Mouse (Mus musculus) liver, embryonic 15.5 days (tissue): ENCODE measurements at regions not wholly inside any gene's neighbourhood (a gene's known extent, or its start where the extent isn't known, plus 50 kb on each side); places are given as distances from the start of the nearest gene placed in this dataset.
"Not testable (repeated sequence)": the region's sequence is repeated elsewhere in the genome, so short reads cannot be mapped to it uniquely, and the experiment has no call there.

Source experiments
- ATAC-seq: fragments of 200-750 bp; cut with Nextera tagmentation; 2 replicates; pipeline ENCODE4 v1.8.0; 2017; ENCODE audit warnings: moderate number of reproducible peaks, mild to moderate bottlenecking, moderate library complexity; ENCODE audit not compliant: insufficient read depth
- H3K27ac ChIP-seq: fragments of 300-500 bp; sonication (generic); replicated peaks from 2 replicates; pipeline ENCODE4 v1.5.1; 2015; ENCODE audit warnings: mild to moderate bottlenecking, inconsistent platforms
- H3K27me3 ChIP-seq: fragments of 300-500 bp; sonication (generic); 2 replicates; pipeline ENCODE4 v1.6.1; 2015; ENCODE audit warnings: mild to moderate bottlenecking, inconsistent platforms
- H3K36me3 ChIP-seq: fragments of 300-500 bp; sonication (generic); replicated peaks from 2 replicates; pipeline ENCODE4 v1.6.1; 2015; ENCODE audit warnings: moderate library complexity, mild to moderate bottlenecking, inconsistent platforms
- H3K4me1 ChIP-seq: fragments of 300-500 bp; sonication (generic); replicated peaks from 2 replicates; pipeline ENCODE4 v1.6.1; 2015; ENCODE audit warnings: inconsistent platforms
- H3K4me2 ChIP-seq: fragments of 300-500 bp; sonication (generic); 2 replicates; pipeline ENCODE4 v1.6.1; 2015; ENCODE audit warnings: moderate library complexity, mild to moderate bottlenecking, inconsistent platforms
- H3K4me3 ChIP-seq: fragments of 300-500 bp; sonication (generic); replicated peaks from 2 replicates; pipeline ENCODE4 v1.5.1; 2015; ENCODE audit warnings: mild to moderate bottlenecking, inconsistent platforms
- H3K9ac ChIP-seq: fragments of 300-500 bp; sonication (generic); 2 replicates; pipeline ENCODE4 v1.6.1; 2015; ENCODE audit warnings: moderate library complexity, mild to moderate bottlenecking, inconsistent platforms
- H3K9me3 ChIP-seq: fragments of 300-500 bp; sonication (generic); replicated peaks from 2 replicates; pipeline ENCODE4 v1.6.1; 2016; ENCODE audit warnings: inconsistent platforms
- WGBS: fragments of 180-500 bp; shearing (Covaris S2); methylation state at CpG from one replicate; pipeline ENCODE4 v1.1.7; 2015; ENCODE audit warnings: mixed read lengths; ENCODE audit not compliant: insufficient replicate concordance; 5-methylcytosine and 5-hydroxymethylcytosine counted together

DNA sequence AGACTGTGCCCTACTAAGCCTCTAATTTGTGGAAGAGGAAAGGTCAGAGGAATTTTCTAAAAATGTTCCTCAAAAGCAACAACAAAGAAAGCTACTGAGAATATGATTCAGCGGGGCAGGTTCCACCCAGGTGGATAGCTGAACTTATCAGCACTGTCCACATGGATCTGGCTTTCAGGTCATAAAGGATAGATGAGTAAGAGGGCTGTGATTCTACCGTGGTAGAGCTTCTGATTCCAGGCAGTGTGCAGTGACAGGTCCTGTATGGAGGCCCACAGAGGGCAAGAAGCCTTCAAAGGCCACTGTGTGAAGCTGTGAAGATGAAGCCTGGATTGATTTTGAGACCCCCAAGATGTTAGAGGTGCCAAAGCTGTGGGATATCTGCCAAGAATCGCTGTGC lies 51.8 kb downstream of the Teddm3 start:
- H3K27ac ChIP-seq, H3K4me2 ChIP-seq, H3K36me3 ChIP-seq, H3K9ac ChIP-seq, H3K27me3 ChIP-seq, H3K4me3 ChIP-seq, H3K4me1 ChIP-seq, H3K9me3 ChIP-seq, ATAC-seq: not testable (repeated sequence)
- 45% methylated on average over 3 of the region's 3 CpGs for WGBS

DNA sequence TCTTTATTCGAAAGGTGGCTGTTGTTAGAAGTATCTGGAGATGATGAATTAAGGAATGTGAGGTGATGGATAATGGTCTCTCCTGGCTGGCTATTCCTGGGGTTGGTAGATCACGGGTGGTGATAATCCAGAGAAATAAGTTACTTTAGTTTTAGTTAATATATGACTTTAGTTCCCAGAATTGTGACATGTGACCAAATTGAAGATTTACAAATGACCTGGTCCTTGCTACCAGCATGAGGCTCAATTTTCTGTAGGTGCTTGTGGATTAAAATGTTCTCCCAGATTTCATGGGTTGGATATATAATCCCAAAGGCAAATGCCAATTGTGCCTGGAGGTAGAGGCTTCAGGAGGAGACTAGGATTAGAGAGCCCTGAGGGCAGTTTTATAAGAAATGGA lies 53.7 kb downstream of the Teddm3 start:
- 36% methylated on average over 2 of the region's 2 CpGs for WGBS
- H3K27me3 ChIP-seq, H3K9me3 ChIP-seq, H3K4me1 ChIP-seq, H3K4me2 ChIP-seq, ATAC-seq, H3K4me3 ChIP-seq, H3K27ac ChIP-seq, H3K9ac ChIP-seq, H3K36me3 ChIP-seq: not testable (repeated sequence)

DNA sequence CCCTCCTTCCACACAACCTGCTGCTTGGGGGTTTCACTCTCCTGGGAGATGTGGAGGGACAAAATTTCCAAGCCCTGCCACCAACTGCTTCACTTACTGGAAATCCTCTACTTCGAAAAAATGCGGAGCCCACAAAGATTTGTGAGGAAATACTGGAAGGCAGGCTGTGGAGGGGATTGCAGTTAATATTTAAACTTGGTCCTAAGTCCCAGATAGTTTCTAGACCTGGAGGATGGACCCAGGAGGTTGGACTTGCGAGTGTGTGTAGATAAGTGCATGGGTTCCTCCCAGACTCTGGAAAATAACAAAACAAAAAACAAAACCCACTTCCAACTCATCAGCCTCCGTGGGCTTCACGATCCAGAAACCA lies 79.0 kb downstream of the Teddm3 start:
- H3K4me2 ChIP-seq, result peak overlapping the region; percentile 30; the same call in 1 of the 2 replicates
- H3K4me3 ChIP-seq, result no peak overlapping the region
- ATAC-seq, result no peak

DNA sequence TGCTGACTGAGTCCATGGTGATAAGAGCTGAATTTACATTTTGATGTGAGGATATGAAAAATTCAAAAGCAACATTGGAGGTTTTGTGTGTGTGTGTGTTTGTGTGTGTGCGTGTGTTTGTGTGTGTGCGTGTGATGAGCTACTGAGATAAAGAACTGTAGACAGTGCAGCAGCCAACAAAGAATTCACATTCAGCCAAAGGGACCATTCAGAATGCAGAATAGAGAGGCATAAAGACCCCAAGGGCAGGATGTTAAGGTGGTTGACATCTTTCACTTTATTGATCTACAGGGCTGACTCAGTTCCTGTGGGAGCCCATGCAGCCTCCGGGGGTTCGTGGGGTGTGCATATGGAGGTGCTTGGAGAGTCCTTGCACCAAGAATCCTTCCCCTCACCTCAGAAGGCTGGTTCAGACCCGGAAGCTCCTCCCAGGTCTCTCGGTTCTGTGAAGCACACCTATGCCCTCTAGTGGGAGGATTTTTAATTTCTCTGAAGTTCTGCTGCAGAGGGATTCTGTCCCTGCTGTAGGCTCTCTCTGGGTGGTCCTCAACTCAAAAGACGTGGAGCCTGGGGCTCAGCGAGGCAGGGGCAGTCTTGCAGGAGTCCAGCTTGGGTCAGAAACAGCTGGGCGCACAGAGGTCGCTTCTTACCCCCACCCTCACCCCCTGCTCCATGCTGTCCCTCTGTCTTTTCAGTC lies 79.6 kb downstream of the Teddm3 start:
- not testable (repeated sequence) for H3K36me3 ChIP-seq, H3K4me1 ChIP-seq, ATAC-seq, H3K4me3 ChIP-seq, H3K9me3 ChIP-seq, H3K9ac ChIP-seq, H3K27ac ChIP-seq, H3K27me3 ChIP-seq
- H3K4me2 ChIP-seq, result peak overlapping the region; percentile 30; the same call in 1 of the 2 replicates
- WGBS, result 22% methylated on average over 8 of the region's 10 CpGs

More for the DNA sequence above, 79.0 kb downstream of the Teddm3 start:
- Histone ChIP-seq H3K36me3 (no peaks in the 10 kb centered on the region), H3K9me3 (no peaks in the 10 kb centered on the region), H3K27me3 (no peaks in the 10 kb centered on the region), H3K27ac (no peak overlapping the region), H3K4me1 (no peaks in the 10 kb centered on the region), H3K9ac (no peak overlapping the region)
- 41% methylated on average over 5 of the region's 5 CpGs for WGBS

- no peak overlapping the region for H3K9ac ChIP-seq
- no peak overlapping the region for H3K4me3 ChIP-seq
- ATAC-seq, result no peak
- no peaks in the 10 kb centered on the region for H3K36me3 ChIP-seq
- H3K4me1 ChIP-seq, result no peaks in the 10 kb centered on the region
- no peaks in the 10 kb centered on the region for H3K9me3 ChIP-seq
- 60% methylated on average over 2 of the region's 2 CpGs for WGBS
- no peak overlapping the region for H3K4me2 ChIP-seq
- H3K27ac ChIP-seq, result no peak overlapping the region
- H3K27me3 ChIP-seq, result no peaks in the 10 kb centered on the region
Measured at GRCm38 (mm10) chr16:21060211-21060610, 93.6 kb downstream of the Teddm3 start.

GRCm38 (mm10) chr16:21054772-21055171 lies 99.0 kb downstream of the Teddm3 start:
- Histone ChIP-seq H3K9ac (no peak overlapping the region), H3K27ac (no peak overlapping the region), H3K4me1 (no peaks in the 10 kb centered on the region), H3K27me3 (no peaks in the 10 kb centered on the region), H3K4me3 (no peak overlapping the region), H3K9me3 (peaks cover 3% of the 10 kb centered on the region; the same call in 1 of the 2 replicates), H3K4me2 (no peak overlapping the region), H3K36me3 (no peaks in the 10 kb centered on the region)
- no peak for ATAC-seq

DNA sequence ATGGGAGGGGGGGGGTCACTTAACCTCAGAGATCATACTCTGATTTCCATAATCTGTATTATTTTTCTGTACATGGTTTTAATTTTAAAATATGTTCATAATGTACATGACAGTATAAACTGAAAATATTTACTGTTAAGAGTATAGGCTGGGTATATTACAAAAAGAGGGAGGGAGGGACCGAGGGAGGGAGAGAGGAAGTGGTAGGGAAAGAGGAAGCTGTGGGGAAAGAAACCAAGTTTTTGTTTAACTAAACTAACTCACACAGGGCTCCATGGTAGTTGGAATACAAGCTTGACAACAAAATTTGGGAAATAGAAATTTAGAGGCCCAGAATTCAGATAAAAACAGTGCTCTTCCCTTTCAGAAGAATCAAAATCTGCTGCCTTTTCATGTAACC lies 131.7 kb downstream of the Teddm3 start:
- WGBS, result 14% methylated on average over 1 of the region's 1 CpGs
- H3K4me1 ChIP-seq, H3K9me3 ChIP-seq, H3K27me3 ChIP-seq, ATAC-seq, H3K27ac ChIP-seq, H3K36me3 ChIP-seq, H3K9ac ChIP-seq, H3K4me2 ChIP-seq, H3K4me3 ChIP-seq: not testable (repeated sequence)

- H3K4me2 ChIP-seq, result no peak overlapping the region
- no peaks in the 10 kb centered on the region for H3K4me1 ChIP-seq
- H3K4me3 ChIP-seq, result no peak overlapping the region
- 0 out of 2 replicates have a peak, but pooled peaks cover 4% of the 10 kb centered on the region for H3K9me3 ChIP-seq
- H3K27ac ChIP-seq, result no peak overlapping the region
- H3K36me3 ChIP-seq, result no peaks in the 10 kb centered on the region
- no peak for ATAC-seq
- no peaks in the 10 kb centered on the region for H3K27me3 ChIP-seq
- H3K9ac ChIP-seq, result no peak overlapping the region
Measured at GRCm38 (mm10) chr16:21004871-21005270, 148.9 kb downstream of the Teddm3 start.

GRCm38 (mm10) chr16:21001126-21001525 lies 152.7 kb downstream of the Teddm3 start:
- no peaks in the 10 kb centered on the region for H3K36me3 ChIP-seq
- no peak overlapping the region for H3K9ac ChIP-seq
- no peak overlapping the region for H3K27ac ChIP-seq
- H3K27me3 ChIP-seq, result no peaks in the 10 kb centered on the region
- H3K4me1 ChIP-seq, result no peaks in the 10 kb centered on the region
- H3K9me3 ChIP-seq, result 0 out of 2 replicates have a peak, but pooled peaks cover 4% of the 10 kb centered on the region
- WGBS, result 52% methylated on average over 1 of the region's 1 CpGs
- ATAC-seq, result no peak
- no peak overlapping the region for H3K4me3 ChIP-seq
- H3K4me2 ChIP-seq, result no peak overlapping the region

GRCm38 (mm10) chr16:20990524-20990923 lies 163.3 kb downstream of the Teddm3 start:
- no peak for ATAC-seq
- no peak overlapping the region for H3K9ac ChIP-seq
- H3K36me3 ChIP-seq, result no peaks in the 10 kb centered on the region
- H3K9me3 ChIP-seq, result no peaks in the 10 kb centered on the region
- no peaks in the 10 kb centered on the region for H3K4me1 ChIP-seq
- H3K27ac ChIP-seq, result no peak overlapping the region
- H3K27me3 ChIP-seq, result no peaks in the 10 kb centered on the region
- no peak overlapping the region for H3K4me3 ChIP-seq
- no peak overlapping the region for H3K4me2 ChIP-seq
- WGBS, result 68% methylated on average over 2 of the region's 2 CpGs

GRCm38 (mm10) chr16:20975406-20975805 lies 178.4 kb downstream of the Teddm3 start:
- Histone ChIP-seq H3K4me1 (no peaks in the 10 kb centered on the region), H3K4me2 (no peak overlapping the region), H3K4me3 (no peak overlapping the region), H3K27ac (no peak overlapping the region), H3K9ac (no peak overlapping the region), H3K9me3 (no peaks in the 10 kb centered on the region), H3K27me3 (no peaks in the 10 kb centered on the region), H3K36me3 (no peaks in the 10 kb centered on the region)
- WGBS, result 44% methylated on average over 2 of the region's 2 CpGs
- ATAC-seq, result no peak

DNA sequence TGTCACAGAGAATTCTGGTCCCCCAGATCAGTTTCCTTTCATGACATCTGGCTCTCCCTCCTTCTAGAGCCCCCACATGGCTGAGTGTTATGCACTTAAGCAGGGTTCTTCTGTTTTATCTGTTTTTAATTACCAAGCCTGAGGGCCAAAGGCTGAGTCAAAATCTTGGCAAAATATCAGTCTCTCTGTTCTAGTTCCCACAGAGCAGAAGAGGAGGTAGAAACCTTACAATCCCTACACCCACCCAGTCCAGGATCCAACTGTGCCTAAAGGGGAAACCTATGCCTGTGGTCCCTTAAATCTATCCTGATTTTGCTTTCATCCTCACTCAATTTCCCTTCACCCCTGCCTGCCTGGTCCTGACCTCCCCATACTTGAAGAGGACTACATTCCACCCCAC lies 181.4 kb downstream of the Teddm3 start:
- no peak for ATAC-seq
- no peaks in the 10 kb centered on the region for H3K27me3 ChIP-seq
- H3K9ac ChIP-seq, result no peak overlapping the region
- H3K27ac ChIP-seq, result no peak overlapping the region
- no peaks in the 10 kb centered on the region for H3K9me3 ChIP-seq
- no peaks in the 10 kb centered on the region for H3K4me1 ChIP-seq
- no peak overlapping the region for H3K4me2 ChIP-seq
- no peak overlapping the region for H3K4me3 ChIP-seq
- H3K36me3 ChIP-seq, result no peaks in the 10 kb centered on the region
